Mouse (Mus musculus) hindlimb bud, embryonic 11.5 days (tissue): ENCODE results near the gene Utp11.

Experiments used
- DNase-seq: peaks from one replicate; pipeline ENCODE4 v3.0.0-alpha.2; 2012; ENCODE audit warnings: low read depth, low spot score; ENCODE audit errors: extremely low spot score

Utp11 gene

GRCm38 (mm10) chr4:124672347-124673320 is 20.8 kb downstream of the Utp11 start:
- no peak for DNase-seq

DNA sequence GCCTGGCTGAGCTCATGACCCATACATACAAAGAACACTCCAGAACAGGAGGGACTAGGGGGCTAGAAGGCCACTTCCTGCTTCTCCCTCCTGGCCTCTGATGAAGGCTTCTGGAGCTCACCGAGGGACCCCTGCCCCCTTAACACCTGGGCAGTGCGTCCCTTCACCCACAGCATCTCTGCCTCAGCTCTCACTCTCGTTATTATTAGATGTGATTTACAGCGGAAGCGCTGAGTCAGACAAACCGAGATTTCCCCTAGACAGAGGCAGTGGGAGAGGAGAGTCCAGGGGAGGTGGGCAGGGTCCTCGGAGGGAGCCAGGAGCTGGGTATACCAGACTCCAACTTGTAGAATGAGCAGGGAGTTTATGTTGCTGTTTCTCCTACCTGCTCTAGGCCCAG is 21.8 kb downstream of the Utp11 start:
- no peak for DNase-seq

DNA sequence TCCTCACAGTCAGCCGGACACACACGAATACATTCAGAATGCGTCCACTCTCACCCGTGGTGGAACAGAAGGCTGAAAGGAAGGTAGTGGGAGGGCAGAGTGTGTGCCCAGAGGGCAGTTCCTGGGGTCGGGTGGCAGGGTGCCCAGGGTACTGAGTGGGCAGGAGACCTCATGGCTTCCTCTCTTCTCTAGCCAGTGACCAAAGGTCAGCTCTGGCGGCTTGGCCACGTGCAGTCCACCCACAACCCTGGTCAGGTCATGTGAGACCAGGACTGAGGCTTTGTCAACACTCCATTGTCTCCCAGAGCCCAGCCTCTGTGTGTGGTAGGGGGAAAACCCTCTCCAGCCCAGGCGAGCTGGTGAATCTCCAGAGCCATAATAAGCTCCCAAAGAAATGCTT is 23.2 kb downstream of the Utp11 start:
- no peak for DNase-seq

- no peak for DNase-seq
Measured at GRCm38 (mm10) chr4:124668078-124668477, 25.3 kb downstream of the Utp11 start.

- no peak for DNase-seq
Measured at GRCm38 (mm10) chr4:124667476-124668033, 25.8 kb downstream of the Utp11 start.

GRCm38 (mm10) chr4:124664604-124665003 is 28.8 kb downstream of the Utp11 start:
- DNase-seq = no peak

- no peak for DNase-seq
Measured at GRCm38 (mm10) chr4:124664185-124664584, 29.2 kb downstream of the Utp11 start.

GRCm38 (mm10) chr4:124663034-124663433 is 30.4 kb downstream of the Utp11 start:
- DNase-seq = no peak

- no peak for DNase-seq
Measured at GRCm38 (mm10) chr4:124660603-124661002, 32.8 kb downstream of the Utp11 start.

- DNase-seq = no peak
Measured at GRCm38 (mm10) chr4:124659251-124660217, 33.9 kb downstream of the Utp11 start.

GRCm38 (mm10) chr4:124658412-124658851 is 35.0 kb downstream of the Utp11 start:
- DNase-seq = no peak

GRCm38 (mm10) chr4:124657781-124658180 is 35.6 kb downstream of the Utp11 start:
- no peak for DNase-seq

DNA sequence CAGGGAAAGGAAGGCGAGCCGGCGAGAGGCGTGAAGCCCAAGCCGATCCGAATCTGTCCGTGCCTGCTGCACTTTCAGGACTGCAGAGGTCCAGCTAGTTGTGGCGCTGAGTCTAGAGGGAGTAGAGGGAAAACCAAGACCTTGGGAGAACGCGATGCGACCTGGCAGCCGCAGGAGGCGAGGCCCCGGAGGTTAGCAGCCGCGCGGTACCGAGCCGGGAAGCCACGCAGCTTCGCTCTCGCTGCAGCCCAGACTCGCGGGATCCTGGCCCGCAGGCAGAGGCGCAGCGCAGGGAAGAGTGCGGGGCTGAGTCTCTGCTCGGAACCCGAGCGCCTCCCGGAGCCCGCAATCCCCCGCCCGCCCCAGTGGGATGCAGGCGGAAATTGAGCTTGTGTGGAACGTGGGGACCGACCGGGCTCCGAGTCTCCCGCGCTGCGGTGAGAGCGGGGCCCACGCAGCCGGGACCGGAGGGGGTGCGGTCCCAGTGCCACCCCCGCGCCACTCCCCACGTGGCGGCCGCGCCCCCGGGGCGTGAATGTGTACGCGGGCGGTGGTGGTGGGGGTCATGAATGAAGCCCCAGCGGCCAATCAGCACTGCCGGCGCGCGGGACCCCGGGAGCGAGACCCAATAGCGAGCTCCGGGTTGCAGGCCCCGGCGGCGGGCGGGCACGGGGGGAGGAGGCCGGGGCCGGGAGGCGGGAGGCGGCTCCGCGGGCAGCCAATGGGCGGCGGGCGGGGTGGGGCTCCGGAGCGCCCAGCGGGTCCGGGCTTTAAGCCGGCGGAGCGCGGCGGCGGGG is 36.3 kb downstream of the Utp11 start:
- DNase-seq = no peak

GRCm38 (mm10) chr4:124656518-124656853 is 36.9 kb downstream of the Utp11 start, which contains the start of gene Pou3f1:
TSS of gene Pou3f1 (plus strand) at chr4:124656807.
- DNase-seq = no peak

DNA sequence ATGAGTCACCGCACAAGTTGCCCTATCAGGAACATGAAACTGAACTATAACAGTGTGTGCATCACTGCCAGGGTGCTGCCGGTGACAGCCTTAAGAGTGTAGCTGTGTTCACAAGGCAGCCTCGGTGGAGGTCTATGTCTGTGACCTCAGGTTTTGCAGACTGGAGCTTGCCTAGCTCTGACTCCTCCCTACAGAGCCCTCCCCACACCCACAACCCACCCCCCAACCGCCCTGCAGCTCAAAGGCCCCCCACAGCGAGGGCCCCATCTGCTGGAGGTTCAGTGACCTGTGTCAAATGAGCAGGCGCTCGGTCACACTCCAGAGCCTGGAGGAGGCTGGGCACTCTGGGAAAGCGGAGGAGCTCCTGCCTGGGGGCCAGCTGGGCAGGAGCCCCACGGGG is 40.5 kb downstream of the Utp11 start:
- no peak for DNase-seq

GRCm38 (mm10) chr4:124647909-124648308 is 45.5 kb downstream of the Utp11 start:
- DNase-seq = no peak

- DNase-seq = no peak
Measured at GRCm38 (mm10) chr4:124646591-124646990, 46.8 kb downstream of the Utp11 start.

DNA sequence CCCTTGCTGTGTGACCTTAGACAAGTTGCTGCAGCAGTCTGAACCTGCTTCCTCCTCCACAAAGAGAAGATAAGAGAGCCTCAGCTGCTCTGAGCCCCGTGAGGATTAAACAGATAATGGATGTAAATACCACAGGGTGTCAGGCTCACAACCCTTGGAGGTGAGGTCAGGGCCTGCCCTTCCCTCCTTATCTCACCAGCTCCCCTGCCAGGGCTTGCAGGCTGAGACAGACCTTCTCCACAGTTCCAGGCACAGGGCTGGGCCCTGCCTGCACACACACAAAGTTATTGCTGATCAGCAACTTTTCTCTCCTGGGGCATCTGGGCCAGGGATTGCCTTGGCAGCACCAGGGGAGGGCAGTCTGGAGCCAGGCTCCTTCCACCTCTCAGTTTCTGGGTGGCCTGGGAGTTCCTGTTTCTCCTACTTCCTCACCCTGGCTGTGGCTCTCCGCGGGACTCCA is 48.4 kb downstream of the Utp11 start:
- no peak for DNase-seq

- DNase-seq = no peak
Measured at GRCm38 (mm10) chr4:124643859-124644258, 49.5 kb downstream of the Utp11 start.

- DNase-seq = no peak
Measured at GRCm38 (mm10) chr4:124639715-124640114, 53.7 kb downstream of the Utp11 start.
